Mouse (Mus musculus): ENCODE data around the gene Fam110a. TPM values are rescaled to one million over a fixed set of nuclear protein-coding genes. Genes with fewer than 3 reads are reported as not detected.

The Fam110a gene
- polyA plus RNA-seq, 1 experiment from 2014 or later: 91.5 TPM

- Histone ChIP-seq H3K4me2 (replicated peaks) (peak overlapping the region; percentile 72), H3K9ac (peak overlapping the region; percentile 38; the same call in 1 of the 2 replicates), H3K4me1 (peaks cover 72% of the 10 kb centered on the region), H3K36me3 (peaks cover 14% of the 10 kb centered on the region; the same call in 1 of the 2 replicates), H3K27ac (peak overlapping the region; percentile 75; the same call in 1 of the 2 replicates), H3K9me3 (no peaks in the 10 kb centered on the region), H3K4me3 (peak overlapping the region; percentile 11; the same call in 1 of the 2 replicates), H3K27me3 (replicated peaks) (no peaks in the 10 kb centered on the region)
- peak; percentile 3; the same call in 1 of the 2 replicates for ATAC-seq (ENCODE audit: low FRiP score, low read depth)
- 26% methylated on average over 9 of the region's 9 CpGs for WGBS
These were observed 12.8 kb downstream of the Fam110a start for GRCm38 (mm10) chr2:151967176-151967750.

DNA sequence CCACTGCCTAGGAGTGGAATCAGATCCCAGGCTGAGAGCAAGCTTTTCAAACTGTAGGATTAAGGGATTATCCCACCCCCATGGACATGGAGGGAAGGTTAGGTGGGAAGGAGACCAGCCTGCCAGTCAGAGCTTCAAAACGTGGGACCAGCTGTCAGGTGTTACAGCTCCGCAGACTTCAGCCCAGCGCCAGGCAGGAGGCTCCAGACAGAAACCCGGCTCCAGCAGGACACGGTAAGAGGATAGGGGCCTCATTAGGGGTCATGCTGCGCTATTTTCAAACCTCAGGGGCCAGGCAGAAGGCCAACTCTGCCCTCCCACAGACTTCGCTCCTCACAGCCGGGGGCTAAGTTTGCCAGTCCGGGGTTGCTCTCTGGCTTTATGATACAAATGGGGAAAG lies 16.0 kb downstream of the Fam110a start:
- peaks cover 46% of the 10 kb centered on the region for H3K4me1 ChIP-seq
- no peaks in the 10 kb centered on the region for H3K9me3 ChIP-seq
- WGBS: 3% methylated on average over 9 of the region's 9 CpGs
- ATAC-seq (ENCODE audit: low FRiP score, low read depth): no peak
- H3K4me3 ChIP-seq: no peak overlapping the region
- H3K9ac ChIP-seq: no peak overlapping the region
- H3K27me3 ChIP-seq (replicated peaks): no peaks in the 10 kb centered on the region
- H3K4me2 ChIP-seq (replicated peaks): peak overlapping the region; percentile 19; the same call in 1 of the 2 replicates
- H3K36me3 ChIP-seq: peaks cover 4% of the 10 kb centered on the region; the same call in 1 of the 2 replicates
- H3K27ac ChIP-seq: no peak overlapping the region

DNA sequence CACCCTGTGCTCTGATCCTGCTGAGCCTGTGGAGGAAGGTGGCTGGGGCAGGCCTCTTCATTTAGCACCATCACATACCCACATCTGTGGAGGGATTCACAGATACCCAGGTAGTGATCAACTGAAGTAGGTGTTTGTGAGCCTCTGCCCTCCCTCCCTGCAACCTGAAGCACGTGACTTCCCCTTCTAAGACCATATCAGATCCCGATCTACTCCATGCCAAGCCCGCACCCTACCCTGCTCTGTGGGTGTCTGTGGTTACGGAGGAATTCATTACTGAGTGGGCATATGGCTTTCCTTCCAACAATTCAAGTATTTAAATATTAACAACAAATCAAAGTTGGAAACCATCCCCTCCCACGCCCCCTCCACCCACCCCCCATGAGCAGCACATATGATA lies 16.7 kb downstream of the Fam110a start:
- Histone ChIP-seq H3K36me3 (no peaks in the 10 kb centered on the region), H3K9me3 (no peaks in the 10 kb centered on the region), H3K4me3 (no peak overlapping the region), H3K9ac (no peak overlapping the region), H3K27me3 (replicated peaks) (no peaks in the 10 kb centered on the region), H3K4me1 (peaks cover 39% of the 10 kb centered on the region), H3K27ac (no peak overlapping the region), H3K4me2 (replicated peaks) (no peak overlapping the region)
- WGBS: 87% methylated on average over 5 of the region's 5 CpGs
- ATAC-seq (ENCODE audit: low FRiP score, low read depth): no peak

DNA sequence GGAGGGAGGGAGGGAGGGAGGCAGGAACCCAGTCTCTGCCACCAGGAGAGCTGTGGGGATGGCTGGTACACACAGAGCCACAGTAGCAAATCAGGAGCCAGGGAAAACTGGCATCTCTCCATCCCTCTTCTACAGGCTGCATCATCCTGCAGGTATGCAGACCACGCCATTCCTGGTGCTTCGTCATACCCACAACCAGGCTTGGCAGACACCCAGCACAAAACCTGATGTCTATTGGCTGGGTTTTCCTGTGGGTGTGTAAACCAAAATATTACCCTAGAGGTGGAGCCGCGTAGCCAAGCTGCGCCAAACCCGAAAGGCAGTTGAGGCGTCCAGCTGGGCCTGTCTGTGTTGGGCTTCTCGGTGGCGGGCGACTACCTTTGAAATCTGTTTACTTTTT lies 17.5 kb downstream of the Fam110a start:
- Histone ChIP-seq H3K4me1 (peaks cover 31% of the 10 kb centered on the region), H3K27me3 (replicated peaks) (no peaks in the 10 kb centered on the region), H3K4me3 (no peak overlapping the region), H3K36me3 (no peaks in the 10 kb centered on the region), H3K4me2 (replicated peaks) (no peak overlapping the region), H3K27ac (no peak overlapping the region), H3K9me3 (no peaks in the 10 kb centered on the region), H3K9ac (no peak overlapping the region)
- WGBS: 68% methylated on average over 10 of the region's 10 CpGs
- no peak for ATAC-seq (ENCODE audit: low FRiP score, low read depth)

- H3K9me3 ChIP-seq: no peaks in the 10 kb centered on the region
- no peaks in the 10 kb centered on the region for H3K27me3 ChIP-seq (replicated peaks)
- H3K9ac ChIP-seq: no peak overlapping the region
- 56% methylated on average over 9 of the region's 9 CpGs for WGBS
- no peak overlapping the region for H3K4me2 ChIP-seq (replicated peaks)
- H3K4me1 ChIP-seq: peaks cover 23% of the 10 kb centered on the region
- H3K27ac ChIP-seq: no peak overlapping the region
- no peak for ATAC-seq (ENCODE audit: low FRiP score, low read depth)
- no peak overlapping the region for H3K4me3 ChIP-seq
- H3K36me3 ChIP-seq: no peaks in the 10 kb centered on the region
These were observed 18.5 kb downstream of the Fam110a start for GRCm38 (mm10) chr2:151961284-151962196.

DNA sequence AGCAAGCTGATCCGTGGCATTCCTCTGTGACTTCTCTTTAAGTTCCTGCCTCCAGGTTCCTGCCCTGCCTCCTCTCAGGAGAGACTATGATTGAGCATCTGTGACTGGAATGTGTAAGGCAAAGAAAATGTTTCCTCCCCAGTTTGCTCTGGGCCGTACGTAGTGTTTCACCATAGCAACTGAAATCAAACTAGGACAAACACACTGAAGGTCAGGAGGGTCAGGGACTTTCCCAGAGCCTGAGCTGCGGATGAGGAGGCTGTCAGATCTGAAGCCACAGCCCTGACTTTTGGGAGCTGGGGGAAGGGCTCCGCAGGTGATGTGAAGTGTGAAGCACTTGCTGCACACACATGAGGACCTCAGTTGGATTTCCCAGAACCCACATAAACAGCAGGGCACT lies 20.7 kb downstream of the Fam110a start:
- Histone ChIP-seq H3K9me3 (no peaks in the 10 kb centered on the region), H3K9ac (no peak overlapping the region), H3K4me2 (replicated peaks) (no peak overlapping the region), H3K36me3 (no peaks in the 10 kb centered on the region), H3K27me3 (replicated peaks) (no peaks in the 10 kb centered on the region), H3K4me1 (peaks cover 14% of the 10 kb centered on the region), H3K27ac (no peak overlapping the region), H3K4me3 (no peak overlapping the region)
- WGBS: 36% methylated on average over 5 of the region's 5 CpGs
- no peak for ATAC-seq (ENCODE audit: low FRiP score, low read depth)

DNA sequence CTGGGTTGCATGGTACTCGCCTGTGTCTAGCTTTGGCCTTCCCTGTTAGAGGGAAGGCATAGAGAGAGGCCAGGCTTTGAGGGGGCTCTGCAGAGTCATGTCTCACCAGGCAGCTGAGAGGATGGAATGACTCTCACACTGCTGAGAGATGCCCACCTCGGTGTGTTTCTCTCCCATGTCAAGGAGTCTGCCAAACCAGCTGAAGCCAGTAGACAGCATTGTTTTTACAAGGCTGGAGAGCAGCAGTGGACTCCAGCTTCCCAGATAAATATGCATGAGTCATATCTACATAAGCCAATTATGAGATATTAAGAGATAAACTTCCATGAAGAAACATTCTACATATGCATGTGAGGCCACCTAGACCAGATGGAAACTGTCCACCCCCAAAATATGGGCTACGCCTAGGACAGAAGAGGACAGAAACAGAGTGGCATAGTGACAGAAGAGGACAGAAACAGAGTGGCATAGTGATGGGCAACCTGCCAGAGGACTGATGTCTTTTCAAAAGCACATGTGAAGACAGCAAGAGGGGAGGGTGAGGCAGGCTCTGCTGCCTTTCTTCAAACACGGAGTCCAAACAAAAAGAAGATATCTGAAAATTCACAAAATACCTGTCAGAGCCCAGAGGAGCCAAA lies 23.4 kb downstream of the Fam110a start:
- H3K4me2 ChIP-seq (replicated peaks): no peak overlapping the region
- H3K9me3 ChIP-seq: no peaks in the 10 kb centered on the region
- H3K4me3 ChIP-seq: no peak overlapping the region
- 86% methylated on average over 4 of the region's 4 CpGs for WGBS
- no peak overlapping the region for H3K9ac ChIP-seq
- H3K27me3 ChIP-seq (replicated peaks): no peaks in the 10 kb centered on the region
- no peak overlapping the region for H3K27ac ChIP-seq
- no peaks in the 10 kb centered on the region; the same call in 1 of the 2 replicates for H3K4me1 ChIP-seq
- H3K36me3 ChIP-seq: no peaks in the 10 kb centered on the region
- no peak for ATAC-seq (ENCODE audit: low FRiP score, low read depth)

- Histone ChIP-seq H3K9ac (no peak overlapping the region), H3K4me2 (replicated peaks) (no peak overlapping the region), H3K9me3 (no peaks in the 10 kb centered on the region), H3K27ac (no peak overlapping the region), H3K27me3 (replicated peaks) (no peaks in the 10 kb centered on the region), H3K36me3 (no peaks in the 10 kb centered on the region), H3K4me1 (no peaks in the 10 kb centered on the region), H3K4me3 (no peak overlapping the region)
- 88% methylated on average over 8 of the region's 8 CpGs for WGBS
- ATAC-seq (ENCODE audit: low FRiP score, low read depth): no peak
These were observed 26.4 kb downstream of the Fam110a start for GRCm38 (mm10) chr2:151953665-151954064.

GRCm38 (mm10) chr2:151949082-151949774 lies 30.8 kb downstream of the Fam110a start:
- 77% methylated on average over 2 of the region's 2 CpGs for WGBS
- H3K4me2 ChIP-seq (replicated peaks): no peak overlapping the region
- H3K4me3 ChIP-seq: no peak overlapping the region
- no peak for ATAC-seq (ENCODE audit: low FRiP score, low read depth)
- no peaks in the 10 kb centered on the region for H3K4me1 ChIP-seq
- no peaks in the 10 kb centered on the region for H3K36me3 ChIP-seq
- H3K9me3 ChIP-seq: no peaks in the 10 kb centered on the region
- no peak overlapping the region for H3K9ac ChIP-seq
- no peaks in the 10 kb centered on the region for H3K27me3 ChIP-seq (replicated peaks)
- H3K27ac ChIP-seq: no peak overlapping the region

GRCm38 (mm10) chr2:151948311-151948710 lies 31.7 kb downstream of the Fam110a start:
- Histone ChIP-seq H3K27me3 (replicated peaks) (no peaks in the 10 kb centered on the region), H3K9me3 (no peaks in the 10 kb centered on the region), H3K4me1 (no peaks in the 10 kb centered on the region), H3K9ac (no peak overlapping the region), H3K4me3 (no peak overlapping the region), H3K36me3 (no peaks in the 10 kb centered on the region), H3K4me2 (replicated peaks) (no peak overlapping the region), H3K27ac (no peak overlapping the region)
- 84% methylated on average over 7 of the region's 7 CpGs for WGBS
- ATAC-seq (ENCODE audit: low FRiP score, low read depth): no peak

DNA sequence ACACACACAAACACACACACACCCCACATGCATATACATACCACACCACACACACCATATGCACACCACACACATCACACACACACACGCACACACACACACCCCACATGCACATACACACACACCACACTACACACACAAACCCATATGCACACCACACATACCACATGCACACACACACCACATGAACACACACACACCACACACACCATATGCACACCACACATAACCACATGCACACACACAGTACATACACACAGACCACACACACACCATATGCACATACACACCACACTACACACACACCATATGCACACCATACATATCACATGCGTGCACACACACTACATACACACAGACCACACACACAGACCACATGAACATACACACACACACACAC lies 32.4 kb downstream of the Fam110a start:
- no peaks in the 10 kb centered on the region for H3K9me3 ChIP-seq
- H3K4me3 ChIP-seq: no peak overlapping the region
- no peak overlapping the region for H3K27ac ChIP-seq
- H3K36me3 ChIP-seq: no peaks in the 10 kb centered on the region
- ATAC-seq (ENCODE audit: low FRiP score, low read depth): no peak
- no peaks in the 10 kb centered on the region for H3K4me1 ChIP-seq
- no peak overlapping the region for H3K9ac ChIP-seq
- H3K4me2 ChIP-seq (replicated peaks): no peak overlapping the region
- no peaks in the 10 kb centered on the region for H3K27me3 ChIP-seq (replicated peaks)
- 91% methylated on average over 2 of the region's 2 CpGs for WGBS

GRCm38 (mm10) chr2:151944106-151944505 lies 35.9 kb downstream of the Fam110a start:
- no peaks in the 10 kb centered on the region for H3K27me3 ChIP-seq (replicated peaks)
- no peaks in the 10 kb centered on the region for H3K4me1 ChIP-seq
- no peak overlapping the region for H3K4me2 ChIP-seq (replicated peaks)
- H3K9ac ChIP-seq: no peak overlapping the region
- WGBS: 63% methylated on average over 2 of the region's 2 CpGs
- no peaks in the 10 kb centered on the region for H3K36me3 ChIP-seq
- H3K4me3 ChIP-seq: no peak overlapping the region
- no peak overlapping the region for H3K27ac ChIP-seq
- no peak for ATAC-seq (ENCODE audit: low FRiP score, low read depth)
- no peaks in the 10 kb centered on the region for H3K9me3 ChIP-seq
